Mouse (Mus musculus): ENCODE measurements around the gene Exoc7.

The Exoc7 gene

DNA sequence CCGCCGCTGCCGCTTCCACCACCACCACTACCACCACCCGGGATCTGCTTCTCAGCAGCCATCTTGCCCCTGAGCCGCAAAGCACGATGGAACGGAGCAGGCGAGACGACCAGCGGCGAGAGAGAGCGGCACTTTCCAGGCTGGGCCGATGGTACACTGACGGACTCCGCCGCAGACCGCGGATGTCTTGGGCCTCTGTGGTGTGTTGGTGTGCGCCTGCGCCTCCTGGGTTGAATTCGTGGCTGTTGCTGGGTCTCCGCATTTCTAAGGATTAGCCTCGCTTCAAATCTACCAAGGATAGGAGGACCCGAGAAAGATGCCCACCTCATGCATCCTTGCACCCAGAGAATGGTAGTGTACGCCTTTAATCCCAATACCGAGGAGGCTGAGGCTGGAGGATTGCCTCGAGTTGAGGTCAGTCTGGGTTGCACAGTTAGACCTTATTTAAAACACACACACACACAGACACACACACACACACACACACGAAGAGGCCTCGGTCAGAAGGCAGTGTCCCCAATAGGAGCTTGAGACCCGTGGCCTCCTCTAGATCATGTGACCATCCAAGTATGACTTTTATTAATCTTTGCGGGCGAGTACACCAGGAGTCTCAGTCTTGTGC lies 32.9 kb downstream of the Exoc7 start, which contains the start of gene Srp68:
TSS of gene Srp68 (minus strand) at position 173 of the 622 bp plus-strand sequence.
- DNase-seq: peak; percentile 91

DNA sequence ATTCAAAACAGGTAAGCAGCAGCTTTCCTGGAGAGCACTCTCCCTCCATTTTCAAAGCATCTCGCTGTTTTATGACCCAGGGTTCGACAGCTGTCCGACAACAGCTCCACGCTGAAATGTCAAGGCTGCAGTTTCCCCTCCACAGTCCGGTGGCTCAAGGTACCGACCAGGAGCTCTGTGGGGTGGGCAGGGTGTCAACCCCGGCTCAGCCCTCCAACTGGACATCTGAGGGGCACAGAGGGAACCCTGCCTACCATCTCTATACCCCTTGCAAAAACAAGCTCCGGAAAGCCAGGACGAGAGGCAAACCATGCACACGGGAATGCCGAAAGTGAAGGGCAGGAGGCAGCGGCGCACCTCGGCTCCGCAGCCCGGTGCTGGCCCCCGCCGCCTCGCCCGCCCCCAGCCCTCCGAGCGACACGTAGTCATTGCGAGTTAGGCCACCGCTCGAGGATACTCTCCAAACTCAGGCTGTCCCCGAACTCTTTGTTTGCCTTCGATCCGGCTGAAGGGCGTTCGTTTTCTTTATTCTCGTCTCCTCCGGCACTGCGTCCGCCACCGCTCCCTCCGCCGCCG lies 33.5 kb downstream of the Exoc7 start:
- no peak for DNase-seq

DNA sequence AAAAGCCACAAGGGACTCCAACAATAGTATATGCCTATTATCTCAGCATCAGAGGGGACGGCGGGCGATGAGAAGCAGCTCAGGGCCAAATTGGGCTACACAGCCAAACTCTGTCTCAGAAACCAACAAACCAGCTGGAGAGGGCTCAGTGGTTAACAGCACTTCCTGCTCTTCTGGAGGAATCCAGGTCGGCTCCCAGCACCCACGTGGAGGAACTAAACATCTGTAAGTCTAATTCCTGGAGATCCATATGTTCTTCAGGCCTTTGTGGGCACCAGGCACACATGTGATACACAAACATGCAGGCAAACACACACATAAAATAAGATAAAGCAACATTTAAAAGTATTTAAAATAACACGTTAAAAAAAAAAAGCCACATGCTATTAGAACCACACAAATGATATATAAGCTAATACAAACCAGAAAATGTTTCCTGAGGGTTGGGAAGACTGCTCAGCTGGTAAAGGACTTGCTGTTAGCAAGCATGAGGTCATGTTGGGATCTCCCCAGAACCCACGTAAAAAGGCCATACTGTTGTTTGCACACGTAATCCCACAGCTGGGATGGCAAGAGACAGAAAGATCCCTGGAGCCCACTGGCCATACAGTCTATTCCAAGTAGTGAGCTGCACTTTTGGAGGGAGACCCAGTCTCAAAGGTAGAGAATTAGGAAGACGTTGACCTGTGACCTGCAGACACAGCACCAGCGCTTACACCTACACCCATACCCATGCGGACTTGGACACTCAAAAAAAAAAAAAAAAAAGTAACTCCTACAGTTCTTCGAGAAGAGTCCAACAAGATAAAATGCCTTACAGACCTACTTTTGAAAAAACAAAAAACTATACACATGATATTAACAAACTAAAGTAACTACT lies 34.2 kb downstream of the Exoc7 start:
- no peak for DNase-seq

DNA sequence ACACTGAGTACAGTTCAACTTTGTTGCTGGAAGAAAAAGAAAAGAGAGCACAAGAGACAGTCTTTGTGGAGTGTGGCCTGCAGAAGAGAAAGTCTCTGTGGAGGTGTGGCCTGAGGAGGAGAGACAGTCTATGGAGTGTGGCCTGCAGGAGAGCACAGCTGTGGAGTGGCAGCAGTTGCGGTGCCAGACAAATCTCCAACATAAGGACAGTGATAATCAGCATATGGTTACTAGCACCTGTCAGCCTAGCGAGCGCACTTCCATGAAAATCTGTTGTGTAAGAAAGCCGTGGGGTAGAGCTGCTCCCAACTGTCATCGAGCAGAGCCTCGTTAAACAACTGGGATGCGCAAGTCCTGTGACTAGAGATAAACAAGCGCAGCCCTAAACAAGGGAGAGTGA lies 37.5 kb downstream of the Exoc7 start:
- no peak for DNase-seq

DNA sequence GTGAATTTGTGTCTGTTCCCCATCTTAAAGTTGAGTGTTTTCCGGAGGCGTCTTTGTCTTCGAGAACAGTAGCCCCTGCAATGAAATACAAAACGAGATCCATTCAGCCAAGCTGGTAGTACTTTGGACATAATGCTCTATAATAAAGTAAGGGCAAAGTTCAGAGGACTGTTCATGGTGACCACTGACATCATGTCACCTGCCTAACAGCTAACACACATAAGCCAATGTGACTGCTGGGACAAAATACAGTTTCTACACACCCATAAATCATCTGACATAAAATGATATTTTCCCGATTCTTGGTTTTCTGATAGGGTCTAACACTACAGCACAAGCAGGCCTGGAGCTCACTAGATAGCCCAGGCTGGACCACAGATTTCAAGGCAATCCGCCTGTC lies 38.7 kb downstream of the Exoc7 start:
- DNase-seq: no peak

DNA sequence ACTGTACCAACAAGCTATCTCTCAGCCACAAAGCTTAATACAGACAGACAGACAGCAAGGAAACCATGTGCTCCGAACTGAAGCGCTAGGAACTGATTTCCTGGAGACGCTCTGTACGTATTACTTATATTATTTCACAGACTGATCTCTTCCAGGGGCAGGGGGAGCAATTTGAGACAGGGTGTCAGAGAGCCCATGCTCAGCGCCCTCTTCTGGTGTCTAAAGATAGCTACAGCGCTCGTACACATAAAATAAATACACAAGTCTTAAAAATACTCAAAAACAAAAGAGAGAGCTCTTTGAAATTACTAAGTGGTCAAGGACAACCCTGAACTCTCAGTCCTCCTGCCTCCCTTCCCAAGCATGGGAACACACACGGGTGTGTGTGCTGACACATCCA lies 39.4 kb downstream of the Exoc7 start:
- DNase-seq: no peak

DNA sequence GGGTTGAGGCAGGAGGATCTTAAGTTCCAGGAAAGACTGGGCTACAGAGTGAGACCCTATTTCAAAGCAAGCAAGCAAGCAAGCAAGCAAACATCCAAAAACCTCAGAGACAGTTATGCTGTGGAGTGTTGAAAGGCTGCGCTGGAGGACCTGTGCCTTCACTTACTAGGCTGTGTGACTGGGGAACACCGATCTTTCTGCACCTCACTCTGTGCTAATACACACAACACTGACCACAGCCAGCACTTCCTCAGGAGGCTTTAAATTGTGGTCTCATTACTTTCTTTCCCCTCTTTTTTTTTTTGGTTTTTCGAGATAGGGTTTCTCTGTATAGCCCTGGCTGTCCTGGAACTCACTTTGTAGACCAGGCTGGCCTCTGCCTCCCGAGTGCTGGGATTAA lies 41.2 kb downstream of the Exoc7 start:
- DNase-seq: no peak

DNA sequence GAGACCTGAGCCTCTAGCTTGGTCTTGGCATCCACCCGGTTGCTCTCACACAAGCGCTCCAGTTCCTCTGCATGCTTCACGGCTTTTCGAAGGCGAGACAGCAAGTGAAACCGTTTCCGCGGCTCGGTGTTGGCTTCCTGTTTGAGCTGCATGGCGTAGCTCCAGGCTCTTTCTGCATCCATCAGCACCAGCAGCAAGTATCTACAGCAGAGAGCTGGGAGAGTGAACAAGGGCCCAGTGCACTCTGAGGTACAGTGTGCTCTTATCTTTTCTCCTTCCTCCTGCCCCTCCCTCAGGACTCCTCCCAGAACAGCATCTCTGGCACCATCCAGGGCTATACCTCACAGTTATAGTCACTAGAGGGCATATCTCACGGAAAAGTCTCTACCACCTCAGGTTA lies 41.7 kb downstream of the Exoc7 start:
- DNase-seq: no peak

DNA sequence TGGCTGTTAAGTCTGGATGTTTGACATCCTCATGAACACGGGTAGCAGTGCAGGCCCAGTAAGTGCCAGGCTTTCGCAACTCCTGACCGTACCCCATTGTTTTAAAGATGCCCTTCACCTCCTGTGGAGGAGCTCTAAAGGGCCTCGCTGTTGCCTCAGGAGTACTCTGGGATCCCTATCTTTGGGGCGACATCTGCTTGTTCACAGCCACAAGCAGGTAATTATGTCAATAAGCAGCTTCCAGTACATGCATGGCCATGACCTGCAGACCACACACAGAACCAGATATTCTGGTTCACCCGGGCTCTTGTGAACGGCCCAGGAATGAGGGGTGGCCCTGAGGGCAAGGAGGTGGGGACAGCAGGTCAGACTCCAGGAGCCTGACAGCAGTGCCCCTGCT lies 46.8 kb downstream of the Exoc7 start:
- DNase-seq: no peak

DNA sequence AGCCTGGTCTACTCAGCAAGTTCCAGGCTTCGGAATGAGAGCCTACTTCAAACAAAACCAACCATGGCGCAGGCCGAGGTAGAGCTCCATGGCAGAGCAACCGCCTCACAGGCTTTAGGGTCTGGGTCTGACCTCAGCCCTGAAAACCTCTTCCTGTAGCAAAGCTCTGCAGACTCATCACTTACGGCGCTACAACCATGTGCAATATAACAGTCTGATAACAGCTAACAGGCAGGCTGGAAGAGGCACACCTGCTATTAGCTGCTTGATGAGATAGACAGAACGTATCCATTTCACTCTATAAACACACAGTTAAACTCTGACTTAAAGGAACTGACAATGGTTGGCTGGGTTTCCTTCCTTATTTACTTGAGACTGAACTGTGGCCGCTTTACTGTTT lies 47.6 kb downstream of the Exoc7 start:
- no peak for DNase-seq

DNA sequence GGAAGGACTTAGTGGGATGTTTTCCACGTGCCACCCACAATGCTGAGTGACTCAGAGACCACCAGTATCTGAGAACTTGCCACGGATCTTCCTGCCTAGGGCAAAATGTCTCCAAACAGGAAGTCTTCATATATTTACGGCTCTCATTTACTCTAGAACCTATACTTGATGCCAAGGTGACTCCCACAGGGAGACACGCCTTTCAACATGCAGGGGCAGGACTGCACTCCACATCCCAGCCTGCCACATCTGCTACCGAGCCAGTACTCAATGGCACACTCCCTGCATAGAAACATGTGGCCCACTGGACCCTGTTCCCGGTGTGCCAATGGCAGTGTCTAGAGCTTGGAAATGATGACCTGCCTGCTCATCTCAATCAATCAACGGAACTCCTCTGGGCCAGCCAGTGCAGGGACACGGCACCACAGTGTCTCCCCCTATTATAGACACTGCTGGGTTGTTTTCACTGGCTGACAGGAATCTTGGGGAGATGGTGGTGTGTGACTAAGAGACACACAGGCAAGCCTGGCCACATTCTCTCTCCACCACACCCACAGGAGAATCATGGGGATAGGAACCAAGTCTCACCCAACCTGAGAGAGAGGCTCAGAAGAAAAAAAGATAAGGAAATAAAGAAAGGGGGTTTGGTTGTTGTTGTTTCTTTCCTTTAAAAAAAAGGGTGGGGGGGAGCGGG lies 50.9 kb downstream of the Exoc7 start:
- DNase-seq: no peak

DNA sequence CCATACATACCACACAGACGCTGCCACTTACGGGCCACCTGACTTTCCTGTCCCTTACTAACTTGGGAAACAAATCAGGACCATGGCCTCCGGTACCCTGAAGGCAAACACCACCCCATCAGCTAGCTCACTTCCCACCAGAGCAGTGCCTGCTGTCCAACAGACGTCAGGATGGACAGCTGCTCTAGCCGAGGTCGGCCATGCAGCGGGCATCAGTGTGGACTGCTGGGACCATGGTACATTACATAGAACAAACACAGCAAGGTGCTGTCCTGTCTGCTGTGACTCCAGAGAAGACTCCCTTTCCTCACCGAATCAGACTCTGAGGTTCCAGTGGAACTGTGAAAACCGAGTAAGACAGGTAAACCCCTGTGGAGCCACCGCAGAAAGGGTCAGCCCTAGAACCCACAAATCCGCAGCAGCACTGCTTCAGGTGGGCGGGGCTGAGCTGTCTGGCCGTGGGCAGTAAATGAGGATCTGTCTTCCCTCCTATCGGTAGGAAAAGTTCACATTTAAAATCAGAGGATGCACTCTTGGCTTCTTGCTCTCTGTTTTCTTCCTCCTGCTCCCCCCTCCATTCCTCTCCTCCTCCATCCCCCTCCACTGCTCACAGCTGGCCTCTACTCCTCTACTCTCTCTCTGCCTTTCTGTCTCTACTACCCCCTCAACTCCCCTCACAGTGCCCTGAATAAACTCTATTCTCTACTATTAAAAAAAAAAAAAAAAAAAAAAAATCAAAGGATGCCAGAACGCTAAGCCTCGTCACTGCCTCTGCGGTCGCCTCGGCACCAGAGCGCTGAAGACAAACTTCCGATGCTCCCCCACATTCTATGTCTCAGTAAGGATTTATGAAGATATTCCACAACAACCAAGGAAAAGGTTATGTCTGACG lies 51.7 kb downstream of the Exoc7 start:
- DNase-seq: no peak

DNA sequence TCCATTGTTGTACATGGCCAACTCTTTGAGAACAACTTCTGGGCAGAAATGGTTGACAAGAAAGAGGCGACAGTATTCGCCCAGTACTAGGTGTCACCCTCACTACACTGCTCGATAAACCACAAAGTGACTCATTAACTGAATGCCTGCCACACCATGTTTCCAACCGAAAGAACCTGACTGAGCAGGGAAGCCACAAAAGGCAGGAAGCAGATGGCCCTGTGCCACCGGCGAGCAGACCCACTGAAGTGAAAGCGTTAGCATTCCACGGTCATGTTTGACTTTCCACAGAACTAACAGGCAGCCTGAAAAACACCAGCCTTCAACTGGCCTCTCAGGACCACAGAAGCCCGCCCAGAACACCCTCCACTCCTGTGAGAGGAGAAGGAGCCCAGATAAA lies 52.4 kb downstream of the Exoc7 start:
- no peak for DNase-seq

DNA sequence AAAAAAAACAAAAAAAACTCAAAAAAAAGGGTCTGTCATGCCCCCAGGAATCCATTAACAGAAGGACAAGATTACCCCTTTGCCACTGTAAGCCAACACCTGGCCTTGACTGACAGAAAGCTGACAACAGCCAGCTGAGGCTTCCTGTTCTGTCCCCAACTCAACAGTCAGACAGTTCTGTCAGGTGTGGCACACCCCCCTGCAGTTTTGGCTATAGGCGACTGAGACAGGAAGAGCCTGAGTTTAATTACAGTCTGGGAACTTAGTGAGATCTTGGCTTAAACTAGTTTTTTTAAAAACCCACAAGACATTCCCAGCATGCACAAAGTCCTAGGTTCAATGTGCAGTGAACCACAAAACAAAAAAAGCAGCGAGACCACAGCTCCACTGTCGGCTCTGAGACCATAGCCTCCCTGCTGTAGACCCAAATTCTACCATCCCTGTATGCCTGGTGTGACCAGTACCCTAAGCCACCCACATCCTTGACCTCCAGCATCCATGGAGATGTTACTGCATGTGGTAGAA lies 53.9 kb downstream of the Exoc7 start:
- no peak for DNase-seq

DNA sequence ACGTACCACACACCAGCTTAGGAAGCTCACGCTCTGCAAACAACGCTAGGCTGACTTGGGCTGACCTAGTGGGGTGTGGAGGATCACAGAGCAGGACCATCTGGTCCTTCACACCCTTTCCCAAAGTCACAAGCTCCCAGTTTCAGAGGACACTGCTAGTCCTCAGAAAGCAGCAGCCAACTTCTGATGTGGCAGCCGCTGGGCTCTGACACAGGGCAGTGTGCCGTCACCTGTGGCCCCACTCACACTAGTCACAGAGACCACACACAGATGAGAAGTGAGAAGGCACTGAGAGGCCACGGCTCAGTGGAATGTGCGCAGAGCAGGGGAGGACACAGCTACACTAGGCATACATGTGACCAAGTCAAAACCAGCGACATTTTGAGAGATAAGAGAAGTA lies 56.1 kb downstream of the Exoc7 start:
- no peak for DNase-seq

DNA sequence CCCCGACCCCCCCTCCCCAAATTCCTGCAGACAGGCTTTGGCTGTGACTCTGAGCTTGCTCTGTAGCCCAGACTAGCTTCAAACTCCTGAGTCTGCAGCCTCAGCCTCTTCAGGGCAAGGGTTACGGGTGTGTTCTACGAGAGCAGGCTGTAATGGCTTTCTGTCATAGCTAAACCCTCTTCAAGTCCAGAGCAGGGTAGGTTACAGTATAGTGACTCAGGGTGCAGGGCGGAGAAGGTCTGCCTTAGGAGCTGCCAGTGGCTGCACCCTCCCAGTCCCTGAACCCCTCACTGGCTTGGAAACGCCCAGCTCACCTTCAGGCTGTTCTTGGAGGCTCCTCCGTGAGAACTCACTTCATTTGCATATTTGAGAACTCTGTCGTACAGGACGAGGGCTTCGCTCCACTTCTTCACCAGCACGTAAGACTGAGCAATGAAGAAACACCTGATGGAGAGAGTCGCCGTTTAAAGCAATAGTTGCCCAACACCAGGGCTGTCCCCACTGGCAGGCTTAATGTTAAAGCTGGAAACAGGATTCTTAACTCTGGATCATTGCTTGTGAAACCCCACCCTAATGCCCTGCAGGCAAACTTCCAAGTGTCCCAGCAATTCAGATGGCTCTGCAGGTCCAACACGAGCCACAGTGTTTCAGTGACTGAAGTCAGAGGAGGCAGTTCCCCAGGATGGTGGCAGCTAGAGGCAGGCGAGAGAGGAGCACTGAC lies 59.4 kb downstream of the Exoc7 start:
- DNase-seq: no peak

DNA sequence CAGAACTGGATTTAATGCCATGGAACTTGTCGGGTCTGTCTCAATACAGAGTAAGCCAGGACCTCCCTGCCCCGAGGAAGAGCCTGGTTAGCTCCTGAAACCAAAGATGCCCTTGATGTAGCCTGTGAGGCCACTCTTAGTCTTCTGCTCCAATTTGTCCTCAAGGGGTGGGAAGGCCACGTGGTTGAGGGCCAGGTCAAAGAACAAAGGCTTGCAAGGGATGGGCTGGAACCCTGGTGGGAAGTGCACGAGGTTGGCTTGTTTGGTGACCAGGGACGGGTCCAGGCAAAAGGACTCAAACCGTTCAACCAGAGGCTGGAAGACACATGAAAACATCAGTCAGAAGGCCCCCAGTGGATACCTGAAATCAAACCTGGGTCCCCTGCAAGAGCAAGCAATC lies 61.4 kb downstream of the Exoc7 start:
- DNase-seq: no peak

DNA sequence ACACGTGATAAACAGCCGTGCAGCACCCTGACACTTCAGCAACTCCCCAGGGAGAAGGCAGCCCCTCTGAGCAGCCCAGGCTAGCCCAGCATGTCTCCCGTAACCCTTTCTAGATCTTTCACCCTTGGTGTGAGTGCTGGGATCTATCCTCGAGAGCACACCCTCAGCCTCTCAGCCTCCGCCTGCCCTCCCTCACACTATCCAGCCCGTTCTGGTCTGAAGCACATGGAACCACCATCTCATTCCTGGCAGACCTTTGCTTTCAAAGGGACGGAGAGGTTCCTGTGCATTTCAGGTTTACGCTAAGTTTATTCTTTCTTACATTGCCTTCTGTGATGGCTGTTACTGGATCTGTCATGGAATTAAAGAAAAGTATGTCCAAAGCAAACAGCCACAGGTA lies 62.5 kb downstream of the Exoc7 start:
- DNase-seq: no peak

DNA sequence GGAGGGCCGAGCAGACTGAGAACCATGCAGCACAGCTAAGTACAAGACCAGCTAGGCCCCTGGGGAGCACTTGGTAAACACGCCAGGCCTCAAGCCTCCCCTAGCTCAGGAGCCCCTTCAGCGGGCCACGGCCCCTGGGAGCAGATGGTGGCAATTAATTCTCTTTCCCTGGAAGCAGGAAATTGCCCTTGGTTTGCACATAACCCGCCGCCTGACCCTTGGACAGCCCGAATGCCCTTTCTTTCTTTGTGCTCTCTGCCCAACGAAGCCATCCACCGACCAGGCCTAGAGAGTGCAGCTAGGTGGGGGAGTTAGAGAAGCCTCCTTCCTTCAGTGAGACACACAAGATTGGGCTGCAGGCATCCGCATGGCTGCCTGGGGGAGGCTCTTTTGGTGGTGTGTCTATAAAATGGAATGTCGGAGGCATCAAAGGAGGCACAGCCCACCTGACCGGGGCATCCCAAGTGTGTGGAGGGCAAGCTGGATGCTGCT lies 65.2 kb downstream of the Exoc7 start:
- no peak for DNase-seq

DNA sequence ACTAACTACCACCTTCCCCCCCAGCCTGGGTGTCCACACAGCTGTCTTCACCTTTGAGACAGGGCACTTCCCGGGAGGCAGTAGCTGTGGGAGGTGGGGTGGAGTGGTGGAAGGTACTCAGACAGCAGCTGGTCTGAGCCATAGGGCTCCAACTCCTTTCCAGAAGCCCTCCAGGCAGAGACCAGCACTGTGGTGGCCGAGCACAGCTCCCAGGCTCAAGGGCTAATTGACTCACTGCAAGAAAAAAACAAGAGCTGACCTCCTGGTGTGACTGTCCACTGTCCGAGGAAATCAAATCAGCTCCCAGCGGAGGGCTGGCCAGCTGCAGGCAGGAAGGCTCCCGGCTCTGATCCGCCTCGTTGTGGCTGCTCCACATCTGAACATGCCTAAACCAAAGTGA lies 67.2 kb downstream of the Exoc7 start:
- DNase-seq: no peak
